Mouse (Mus musculus) liver, embryonic 11.5 days (tissue): ENCODE measurements at regions not wholly inside any gene's neighbourhood (a gene's known extent, or its start where the extent isn't known, plus 50 kb on each side); places are given as distances from the start of the nearest gene placed in this dataset.

Experiments used
- ATAC-seq: fragments of 200-750 bp; cut with Nextera tagmentation; replicated peaks from 2 replicates; pipeline ENCODE4 v1.8.0; 2017; ENCODE audit warnings: moderate number of reproducible peaks, mild to moderate bottlenecking, moderate TSS enrichment, moderate library complexity; ENCODE audit not compliant: low FRiP score
- DNase-seq: peaks from one replicate; pipeline ENCODE4 v3.0.0-alpha.2; 2017; ENCODE audit warnings: low spot score
- H3K27ac ChIP-seq: fragments of 300-500 bp; sonication (generic); 2 replicates; pipeline ENCODE4 v1.5.1; 2014; ENCODE audit warnings: mild to moderate bottlenecking, low read depth, low read length, control low read depth
- H3K27me3 ChIP-seq: fragments of 300-500 bp; sonication (generic); replicated peaks from 2 replicates; pipeline ENCODE4 v1.6.1; 2014; ENCODE audit warnings: low read length, mixed read lengths; ENCODE audit not compliant: control insufficient read depth, insufficient read depth
- H3K36me3 ChIP-seq: fragments of 300-500 bp; sonication (generic); 2 replicates; pipeline ENCODE4 v1.6.1; 2014; ENCODE audit warnings: mild to moderate bottlenecking, low read length, moderate library complexity, mixed read lengths; ENCODE audit not compliant: control insufficient read depth, insufficient read depth
- H3K4me1 ChIP-seq: fragments of 300-500 bp; sonication (generic); replicated peaks from 2 replicates; pipeline ENCODE4 v1.6.1; 2014; ENCODE audit warnings: low read length, mixed read lengths; ENCODE audit not compliant: control insufficient read depth, insufficient read depth
- H3K4me2 ChIP-seq: fragments of 300-500 bp; sonication (generic); 2 replicates; pipeline ENCODE4 v1.6.1; 2014; ENCODE audit warnings: mild to moderate bottlenecking, control low read depth, moderate library complexity
- H3K4me3 ChIP-seq: fragments of 300-500 bp; sonication (generic); 2 replicates; pipeline ENCODE4 v1.5.1; 2014; ENCODE audit warnings: low read depth, low read length, control low read depth
- H3K9ac ChIP-seq: fragments of 300-500 bp; sonication (generic); 2 replicates; pipeline ENCODE4 v1.6.1; 2014; ENCODE audit warnings: low read depth, low read length, control low read depth
- H3K9me3 ChIP-seq: fragments of 300-500 bp; sonication (generic); 2 replicates; pipeline ENCODE4 v1.6.1; 2016; ENCODE audit warnings: low read length, inconsistent platforms, mixed read lengths; ENCODE audit not compliant: control insufficient read depth
- WGBS: fragments of 180-500 bp; shearing (Covaris S2); extraction: QIAGEN DNeasy Blood & Tissue Kit; methylation state at CpG from one replicate; pipeline ENCODE4 v1.1.7; 2014; 5-methylcytosine and 5-hydroxymethylcytosine counted together

DNA sequence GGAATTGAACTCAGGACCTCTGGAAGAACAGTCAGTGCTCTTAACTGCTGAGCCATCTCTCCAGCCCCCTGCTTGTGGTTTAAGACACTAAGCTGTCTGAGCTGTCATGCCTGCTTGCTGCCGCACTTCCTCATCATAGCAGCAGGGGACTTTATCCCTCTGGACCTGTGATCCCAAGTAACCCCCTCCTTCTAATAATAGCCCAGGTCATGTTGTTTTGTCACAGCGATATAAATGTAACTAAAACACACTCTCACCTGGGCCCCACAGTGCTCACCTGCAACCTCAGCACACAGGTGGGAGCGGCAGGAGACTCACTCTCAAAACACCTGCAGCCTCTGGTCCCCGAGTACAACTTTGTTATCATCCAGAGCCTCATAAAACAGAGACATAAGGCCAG is 231.9 kb upstream of the Spdye4c start:
- Histone ChIP-seq H3K27ac (no peak overlapping the region), H3K27me3 (no peaks in the 10 kb centered on the region), H3K9me3 (no peaks in the 10 kb centered on the region), H3K9ac (no peak overlapping the region), H3K36me3 (no peaks in the 10 kb centered on the region), H3K4me1 (no peaks in the 10 kb centered on the region), H3K4me3 (no peak overlapping the region), H3K4me2 (no peak overlapping the region)
- ATAC-seq = no peak
- WGBS = 66% methylated on average over 4 of the region's 4 CpGs
- DNase-seq = no peak

DNA sequence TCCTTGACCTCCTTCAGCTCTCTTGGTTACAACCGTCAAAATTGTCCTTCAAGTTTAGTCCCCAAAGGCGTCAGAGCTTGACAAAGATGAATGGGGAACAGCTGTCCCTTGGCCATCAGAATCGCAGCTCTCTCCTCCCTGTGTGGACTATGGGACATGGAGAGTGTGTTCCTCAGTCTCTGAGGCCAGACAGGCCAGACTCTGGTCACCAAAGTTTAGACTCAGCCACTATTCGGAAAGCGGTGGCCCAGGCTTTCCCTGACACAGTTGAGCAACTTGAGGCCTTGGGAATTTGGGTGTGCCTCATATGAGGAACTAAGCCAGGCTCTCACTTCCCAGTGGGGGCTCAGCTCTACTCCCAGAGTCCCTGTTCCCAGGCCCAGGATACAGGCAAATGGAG is 230.5 kb upstream of the Spdye4c start:
- WGBS = 70% methylated on average over 5 of the region's 5 CpGs
- Histone ChIP-seq H3K9ac (no peak overlapping the region), H3K9me3 (no peaks in the 10 kb centered on the region), H3K4me1 (0 out of 2 replicates have a peak, but pooled peaks cover 6% of the 10 kb centered on the region), H3K4me3 (no peak overlapping the region), H3K27me3 (no peaks in the 10 kb centered on the region), H3K4me2 (no peak overlapping the region), H3K36me3 (no peaks in the 10 kb centered on the region), H3K27ac (no peak overlapping the region)
- DNase-seq = no peak
- ATAC-seq = no peak

DNA sequence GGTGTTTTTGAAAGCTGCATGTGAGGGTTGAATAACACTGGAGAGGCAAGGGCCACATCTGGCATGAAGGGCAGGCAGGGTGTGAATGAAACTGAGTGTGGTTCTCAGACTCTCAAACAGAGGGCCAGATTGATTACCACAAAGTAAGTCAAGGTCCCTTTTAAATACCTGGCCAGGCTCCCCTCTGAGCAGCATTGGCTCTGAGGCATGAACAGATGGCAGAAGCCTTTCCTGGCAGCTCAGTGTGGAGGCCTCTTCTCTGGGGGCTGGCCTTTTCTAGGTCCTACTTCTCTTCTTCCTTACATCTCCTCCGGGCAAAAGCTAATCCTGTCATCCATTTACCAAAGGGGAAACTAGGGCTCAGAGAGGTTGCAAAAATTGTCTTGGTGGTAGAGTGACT is 229.6 kb upstream of the Spdye4c start:
- WGBS = 67% methylated on average over 1 of the region's 1 CpGs
- Histone ChIP-seq H3K36me3 (no peaks in the 10 kb centered on the region), H3K4me3 (no peak overlapping the region), H3K4me1 (0 out of 2 replicates have a peak, but pooled peaks cover 6% of the 10 kb centered on the region), H3K9ac (no peak overlapping the region), H3K27me3 (no peaks in the 10 kb centered on the region), H3K9me3 (no peaks in the 10 kb centered on the region), H3K27ac (no peak overlapping the region), H3K4me2 (no peak overlapping the region)
- DNase-seq (no peak), ATAC-seq (no peak)

DNA sequence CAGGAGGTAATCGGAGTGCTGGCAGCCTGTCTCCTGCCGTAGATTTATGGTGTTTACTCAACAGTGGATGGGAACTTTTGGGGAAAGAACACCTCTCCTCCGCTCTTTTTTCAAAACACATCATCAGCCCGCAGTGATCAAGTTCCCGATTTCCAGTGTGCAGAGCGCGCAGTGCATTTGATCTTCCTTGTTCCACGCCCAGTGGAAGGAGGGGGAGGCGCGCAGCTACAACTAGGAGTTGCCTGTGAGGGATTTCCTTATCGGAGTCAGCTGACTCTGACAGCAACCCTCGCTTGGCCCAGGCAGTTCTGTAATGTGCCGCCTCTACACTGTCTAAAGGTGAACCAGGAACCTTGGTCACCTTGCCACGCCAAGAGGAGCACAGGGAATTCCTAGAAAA is 226.8 kb upstream of the Spdye4c start:
- WGBS = 40% methylated on average over 14 of the region's 14 CpGs
- ATAC-seq = 0 out of 2 replicates have a peak, but pooled peaks have one; percentile 47
- no peaks in the 10 kb centered on the region for H3K36me3 ChIP-seq
- no peak overlapping the region for H3K27ac ChIP-seq
- H3K9me3 ChIP-seq = no peaks in the 10 kb centered on the region
- H3K27me3 ChIP-seq = no peaks in the 10 kb centered on the region
- H3K4me1 ChIP-seq = 0 out of 2 replicates have a peak, but pooled peaks cover 6% of the 10 kb centered on the region
- peak; percentile 45 for DNase-seq
- H3K4me2 ChIP-seq = peak overlapping the region; percentile 40
- 0 out of 2 replicates have a peak overlapping the region, but pooled peaks have one; percentile 5 for H3K4me3 ChIP-seq
- no peak overlapping the region for H3K9ac ChIP-seq

DNA sequence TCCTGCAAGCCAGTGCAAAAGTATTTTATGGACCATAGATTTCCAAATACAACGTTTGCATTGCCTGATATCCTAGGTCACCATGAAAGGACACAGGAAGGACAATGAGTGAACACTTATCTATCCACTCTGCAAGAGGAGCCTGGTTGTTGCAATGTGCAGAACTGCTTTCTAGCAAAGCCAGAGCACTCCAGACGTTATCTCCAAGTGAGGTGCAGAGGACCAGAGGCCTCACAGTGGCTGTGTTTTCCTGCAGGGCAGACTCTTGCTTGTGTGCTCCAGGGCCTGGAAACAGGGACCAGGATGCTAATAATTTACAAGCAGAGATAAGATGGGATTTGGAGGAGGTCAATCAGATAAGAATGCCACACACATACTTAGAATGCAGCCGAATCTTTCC is 226.0 kb upstream of the Spdye4c start:
- Histone ChIP-seq H3K4me3 (no peak overlapping the region), H3K9me3 (no peaks in the 10 kb centered on the region), H3K27me3 (no peaks in the 10 kb centered on the region), H3K27ac (no peak overlapping the region), H3K4me1 (0 out of 2 replicates have a peak, but pooled peaks cover 6% of the 10 kb centered on the region), H3K9ac (no peak overlapping the region), H3K36me3 (no peaks in the 10 kb centered on the region), H3K4me2 (no peak overlapping the region)
- 34% methylated on average over 3 of the region's 3 CpGs for WGBS
- ATAC-seq (no peak), DNase-seq (no peak)

DNA sequence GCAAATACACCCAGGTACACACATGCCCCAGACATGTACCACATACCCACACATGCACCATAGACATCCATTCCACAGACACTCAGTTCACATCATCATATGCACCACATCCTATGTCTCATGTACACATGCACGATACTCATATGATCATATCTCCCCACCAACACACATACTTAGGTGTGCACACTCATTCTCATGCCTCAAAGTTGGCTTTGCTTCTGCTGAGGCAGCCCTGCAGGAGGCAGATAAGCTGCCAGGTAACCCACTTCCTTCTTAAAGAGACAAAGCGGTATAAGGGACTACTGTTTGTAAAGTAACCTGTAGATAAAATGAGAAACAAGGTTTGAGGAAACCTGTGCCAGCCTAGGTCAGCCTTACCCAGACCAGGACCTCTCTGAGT is 225.2 kb upstream of the Spdye4c start:
- Histone ChIP-seq H3K9ac (no peak overlapping the region), H3K27ac (no peak overlapping the region), H3K4me1 (peaks cover 8% of the 10 kb centered on the region), H3K4me2 (no peak overlapping the region), H3K9me3 (no peaks in the 10 kb centered on the region), H3K27me3 (no peaks in the 10 kb centered on the region), H3K4me3 (no peak overlapping the region), H3K36me3 (no peaks in the 10 kb centered on the region)
- DNase-seq (no peak), ATAC-seq (no peak)
- 66% methylated on average over 2 of the region's 2 CpGs for WGBS

DNA sequence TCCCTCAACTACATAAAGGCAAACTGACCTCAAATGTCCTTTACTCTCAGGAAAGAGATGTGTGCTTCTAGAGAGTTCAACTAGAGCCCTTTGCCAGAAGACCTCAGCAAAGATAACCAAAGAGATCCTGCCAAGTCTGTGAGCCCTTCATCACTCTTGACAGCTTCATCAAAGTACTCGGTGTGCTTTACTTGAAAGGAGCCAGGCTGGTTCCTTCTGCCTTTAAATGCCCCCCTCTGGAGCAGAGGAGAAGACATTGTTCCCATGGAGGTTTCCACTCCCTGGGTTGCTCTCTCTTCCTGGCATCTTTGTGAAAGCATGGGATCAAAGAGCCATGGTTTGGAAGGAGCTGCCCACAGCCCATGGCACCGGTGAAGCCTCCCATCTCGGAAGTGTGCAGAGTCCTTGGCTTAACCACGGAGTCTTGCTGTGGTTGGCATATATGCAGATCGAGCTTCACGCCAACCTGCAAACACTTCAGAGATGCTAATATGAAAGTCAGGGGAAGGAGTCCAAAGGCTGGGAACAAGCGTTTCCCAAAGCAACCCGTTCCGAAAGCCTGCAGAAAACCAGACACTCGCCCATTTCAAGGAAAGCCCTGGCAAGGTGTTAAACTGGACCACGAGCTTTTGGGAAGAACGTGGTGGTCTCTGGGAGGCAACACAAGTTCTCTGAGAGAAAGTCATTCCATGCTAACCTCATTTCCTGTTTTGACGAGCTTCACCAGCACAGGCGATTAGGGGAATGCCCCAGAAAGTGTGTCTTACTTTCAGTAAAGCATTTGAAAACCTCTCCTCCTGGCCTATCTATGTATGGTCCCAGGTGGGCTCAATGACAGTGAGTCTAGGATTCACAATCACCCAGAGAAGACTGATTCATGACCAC is 223.5 kb upstream of the Spdye4c start:
- Histone ChIP-seq H3K9ac (no peak overlapping the region), H3K9me3 (no peaks in the 10 kb centered on the region), H3K4me2 (no peak overlapping the region), H3K36me3 (no peaks in the 10 kb centered on the region), H3K4me1 (peaks cover 8% of the 10 kb centered on the region), H3K4me3 (no peak overlapping the region), H3K27ac (no peak overlapping the region), H3K27me3 (no peaks in the 10 kb centered on the region)
- 75% methylated on average over 14 of the region's 14 CpGs for WGBS
- ATAC-seq = no peak
- DNase-seq = no peak

DNA sequence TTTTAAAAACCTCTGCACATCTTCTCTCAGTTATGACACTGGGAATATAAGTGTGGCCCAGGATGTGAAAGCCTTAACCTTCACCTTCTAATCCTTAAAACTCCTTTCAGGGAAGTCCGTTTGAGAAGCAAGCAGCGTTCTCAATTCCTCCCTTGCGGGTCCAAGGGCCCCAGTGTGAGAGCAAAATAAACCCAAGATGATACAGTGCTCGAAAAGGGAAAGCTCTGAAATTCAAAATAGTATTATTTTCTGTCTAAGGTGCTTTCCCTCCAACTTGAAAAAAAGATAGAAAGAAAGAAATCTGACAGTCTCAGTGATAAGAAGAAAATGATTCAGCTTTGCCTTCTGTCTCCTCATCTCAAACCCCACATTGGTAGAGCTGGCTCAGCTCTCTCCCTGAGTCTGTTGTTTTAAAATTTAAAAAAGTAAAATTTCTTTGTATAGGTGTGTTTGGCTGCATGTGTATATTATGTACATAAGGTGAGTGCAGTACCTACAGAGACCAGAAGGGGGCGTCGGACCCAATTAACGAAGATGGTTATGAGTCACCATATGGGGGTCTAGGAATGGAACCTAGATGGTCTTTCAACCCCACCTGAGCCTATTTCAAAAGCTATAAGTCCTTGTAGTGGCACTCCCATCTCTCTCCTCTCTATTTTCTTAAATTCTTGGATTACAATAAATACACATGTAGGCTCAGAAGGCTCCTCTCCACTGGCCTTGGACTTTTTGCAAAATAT is 222.3 kb upstream of the Spdye4c start:
- DNase-seq (no peak), ATAC-seq (no peak)
- Histone ChIP-seq H3K27me3 (no peaks in the 10 kb centered on the region), H3K9ac (no peak overlapping the region), H3K4me1 (peaks cover 8% of the 10 kb centered on the region), H3K27ac (no peak overlapping the region), H3K4me2 (no peak overlapping the region), H3K9me3 (no peaks in the 10 kb centered on the region), H3K36me3 (no peaks in the 10 kb centered on the region), H3K4me3 (no peak overlapping the region)
- WGBS = 70% methylated on average over 7 of the region's 7 CpGs
